In the genomic region with DNA sequence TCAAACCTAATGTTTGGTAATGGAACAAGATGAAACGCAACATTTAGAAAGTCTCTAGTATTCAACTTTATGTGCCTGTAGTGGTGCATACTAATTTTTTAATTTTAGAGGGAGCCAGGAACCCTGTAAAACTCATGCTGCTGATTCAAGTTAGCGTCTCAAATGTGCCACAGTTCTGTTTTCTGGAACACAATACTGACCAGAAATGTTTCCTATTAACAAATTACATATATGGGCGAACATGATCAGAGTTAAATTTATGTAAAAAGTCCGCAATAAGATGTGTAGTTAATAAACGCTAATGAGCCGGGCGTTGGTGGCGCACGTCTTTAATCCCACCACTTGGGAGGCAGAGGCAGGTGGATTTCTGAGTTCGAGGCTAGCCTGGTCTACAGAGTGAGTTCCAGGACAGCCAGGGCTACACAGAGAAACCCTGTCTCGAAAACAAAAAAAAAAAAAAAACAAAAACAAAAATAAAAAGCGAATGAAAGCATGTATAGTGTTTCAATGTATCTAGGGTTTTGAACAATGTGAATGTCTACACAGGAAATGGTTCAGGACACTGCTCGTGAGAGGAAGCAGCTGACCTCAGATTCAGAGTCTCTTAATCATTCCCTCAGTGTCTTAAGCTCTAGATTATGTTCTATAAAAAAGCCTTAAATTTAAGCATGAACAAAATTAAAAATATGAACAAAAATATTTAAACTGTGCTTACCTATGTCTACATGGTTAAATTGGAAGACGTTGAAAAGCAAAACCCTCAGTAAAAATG, we compare ENCODE assay signal across 11 mouse cellular contexts. TPM values are rescaled to one million over a fixed set of nuclear protein-coding genes. Genes with fewer than 3 reads are reported as not detected.
DNase-seq lines count a peak whose midpoint lies in the region; ATAC-seq and TF ChIP-seq lines count a peak whose summit lies in the region.
"Had no signal": no experiment of that assay in that cellular context is flagged by ENCODE, and none has a peak within 500 bp of the region (broad histone marks: within the 10 kb centered on the region; RNA-seq: fewer than 3 reads in every experiment).

No protein-coding gene starts in this region.

- no peak for ATAC-seq in lung, embryonic 14.5 days (ENCODE audit: insufficient read depth)

- WGBS in lung, embryonic 14.5 days, result 79% methylated on average over 14 of the region's 14 CpGs
- 91% methylated on average over 14 of the region's 14 CpGs for WGBS in limb, embryonic 10.5 days
- WGBS in olfactory bulb, adult 2 months, result 76% methylated on average over 14 of the region's 14 CpGs

- peak overlapping the region; percentile 100 for H3K9ac ChIP-seq in lung, embryonic 14.5 days

- peak overlapping the region; percentile 73 for H3K4me2 ChIP-seq in lung, embryonic 14.5 days

- H3K4me1 ChIP-seq in lung, embryonic 14.5 days (ENCODE audit: insufficient read depth), result peaks cover 12% of the 10 kb centered on the region; the same call in 1 of the 2 replicates
- H3K4me1 ChIP-seq in embryonic fibroblast, embryonic 13.5 days (ENCODE audit: control insufficient read depth, insufficient read depth, low read length), result no peaks in the 10 kb centered on the region
- H3K4me1 ChIP-seq in limb, embryonic 10.5 days, result peaks cover 27% of the 10 kb centered on the region
- H3K4me1 ChIP-seq in olfactory bulb, adult 2 months (ENCODE audit: control insufficient read depth, insufficient read depth, low read length), result peaks cover 6% of the 10 kb centered on the region

- no peak for TF ChIP-seq CTCF in lung, embryonic 14.5 days (IDR thresholded peaks at IDR 0.05; ENCODE audit: low read depth)
- no peak for TF ChIP-seq CTCF in embryonic fibroblast, embryonic 13.5 days (IDR thresholded peaks at IDR 0.05; ENCODE audit: borderline replicate concordance, insufficient read depth, low read length)
- TF ChIP-seq CTCF in olfactory bulb, adult 2 months (IDR thresholded peaks at IDR 0.05; ENCODE audit: insufficient read depth, low read depth, low read length), result no peak

- DNase-seq in lung, embryonic 14.5 days, result no peak
- DNase-seq in lung, adult 18-20 months, result no peak
- DNase-seq in limb, embryonic 10.5 days (ENCODE audit: low spot score), result no peak
- no peak for DNase-seq in spleen, adult 12 weeks (ENCODE audit: low spot score)
- DNase-seq in layer of hippocampus, adult 9-11 months, result no peak
- no peak for DNase-seq in thymus, adult 18-20 months
- DNase-seq: adrenal gland, adult 8-10 months; kidney, adult 8-10 months; right cerebral cortex, postnatal 14 days had no signal

- peak overlapping the region; percentile 99 for H3K4me3 ChIP-seq in lung, embryonic 14.5 days (ENCODE audit: low read depth, low read length)
- H3K4me3 ChIP-seq in embryonic fibroblast, embryonic 13.5 days (ENCODE audit: insufficient read depth, low read length), result peak overlapping the region; percentile 89
- H3K4me3 ChIP-seq in limb, embryonic 10.5 days, result peak overlapping the region; percentile 98
- no peak overlapping the region for H3K4me3 ChIP-seq in olfactory bulb, adult 2 months (ENCODE audit: insufficient read depth, low read depth, low read length)

- no peaks in the 10 kb centered on the region for H3K9me3 ChIP-seq in lung, embryonic 14.5 days (ENCODE audit: low read depth, low read length)
- H3K9me3 ChIP-seq in limb, embryonic 10.5 days (replicated peaks), result no peaks in the 10 kb centered on the region

- H3K27ac ChIP-seq in lung, embryonic 14.5 days (ENCODE audit: low read depth), result peak overlapping the region; percentile 100
- peak overlapping the region; percentile 95 for H3K27ac ChIP-seq in embryonic fibroblast, embryonic 13.5 days (ENCODE audit: insufficient read depth, low read length)
- H3K27ac ChIP-seq in limb, embryonic 10.5 days, result peak overlapping the region; percentile 100
- H3K27ac ChIP-seq in olfactory bulb, adult 2 months (ENCODE audit: insufficient read depth, low read depth, low read length), result 0 out of 2 replicates have a peak overlapping the region, but pooled peaks have one; percentile 79

- H3K27me3 ChIP-seq in lung, embryonic 14.5 days (ENCODE audit: insufficient read depth, low read length), result no peaks in the 10 kb centered on the region
- H3K27me3 ChIP-seq in limb, embryonic 10.5 days (ENCODE audit: low read depth, poor library complexity, severe bottlenecking), result no peaks in the 10 kb centered on the region

- H3K36me3 ChIP-seq in lung, embryonic 14.5 days (ENCODE audit: insufficient read depth), result 0 out of 2 replicates have a peak, but pooled peaks cover 4% of the 10 kb centered on the region
- H3K36me3 ChIP-seq in limb, embryonic 10.5 days, result peaks cover 17% of the 10 kb centered on the region

- no peak for TF ChIP-seq POLR2A in embryonic fibroblast, embryonic 13.5 days (IDR thresholded peaks at IDR 0.05; ENCODE audit: low read depth, low read length)
- no peak for TF ChIP-seq POLR2A in olfactory bulb, adult 2 months (IDR thresholded peaks at IDR 0.05; ENCODE audit: insufficient read depth, low read depth, low read length)

RNA-seq across cellular contexts. Expression of a gene that starts 8.6 kb away (rescaled TPM):
- 317 and 337 TPM in 2 replicates for polyA plus RNA-seq in lung, embryonic 14.5 days (2014; fragmentation: Nextera tagmentation; extraction: Ambion mirVana)
- polyA plus RNA-seq in embryonic fibroblast, embryonic 13.5 days (2011; ENCODE audit: insufficient read length, low read depth, missing spikeins), result 97.8 and 164 TPM in 2 replicates
- 260 and 300 TPM in 2 replicates for polyA plus RNA-seq in limb, embryonic 10.5 days (2016; fragmentation: Nextera tagmentation; extraction: Ambion mirVana)
- 183 and 204 TPM in 2 replicates for polyA plus RNA-seq in olfactory bulb, adult 2 months (2012; ENCODE audit: insufficient read depth, insufficient read length, low replicate concordance, missing spikeins)

RNA-seq across cellular contexts. Expression of a gene that starts 48.7 kb away (rescaled TPM):
- polyA plus RNA-seq in lung, embryonic 14.5 days (2014; fragmentation: Nextera tagmentation; extraction: Ambion mirVana), result 470 and 474 TPM in 2 replicates
- polyA plus RNA-seq in embryonic fibroblast, embryonic 13.5 days (2011; ENCODE audit: insufficient read length, low read depth, missing spikeins), result 590 and 652 TPM in 2 replicates
- polyA plus RNA-seq in limb, embryonic 10.5 days (2016; fragmentation: Nextera tagmentation; extraction: Ambion mirVana), result 412 and 416 TPM in 2 replicates
- 264 TPM in 1 of 2 replicates, not detected in the other for polyA plus RNA-seq in olfactory bulb, adult 2 months (2012; ENCODE audit: insufficient read depth, insufficient read length, low replicate concordance, missing spikeins)
